Mouse (Mus musculus): ENCODE measurements around the gene Tac4. TPM values are rescaled to one million over a fixed set of nuclear protein-coding genes. Genes with fewer than 3 reads are reported as not detected.

Tac4 gene
- polyA plus RNA-seq (2015; fragmentation: Nextera tagmentation; extraction: Ambion mirVana) = not detected in 2 replicates

DNA sequence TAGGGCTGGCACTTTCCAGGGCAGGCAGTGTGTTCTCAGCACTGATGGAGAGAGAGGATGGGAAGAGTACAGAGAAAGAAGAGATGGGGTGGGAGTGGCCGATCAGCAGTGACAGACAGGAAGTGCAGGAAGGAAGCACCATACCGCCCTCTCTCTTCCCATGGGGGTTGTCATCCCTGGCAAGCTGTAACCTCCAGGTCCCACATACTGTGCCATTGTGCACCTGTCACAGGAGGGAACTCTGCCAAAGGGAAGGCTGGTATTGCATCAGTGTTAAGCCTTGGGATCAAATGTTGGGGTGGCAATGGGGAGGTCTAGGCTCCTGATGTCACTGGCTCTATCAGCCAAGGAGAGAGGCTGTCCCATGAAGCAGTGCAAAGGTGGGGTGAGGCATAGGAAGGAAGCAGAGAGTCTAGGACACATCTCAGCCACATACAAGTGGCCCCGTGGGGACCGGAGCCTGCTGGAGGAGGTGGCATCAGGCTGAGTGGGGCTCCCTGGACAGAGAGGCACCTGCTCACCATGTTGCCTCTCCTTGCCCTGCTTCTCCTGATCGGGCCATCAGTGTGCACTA is at the start of gene Tac4:
TSS of gene Tac4 (plus strand) at position 352 of the 574 bp plus-strand sequence.
- 75% methylated on average over 5 of the region's 5 CpGs for WGBS

DNA sequence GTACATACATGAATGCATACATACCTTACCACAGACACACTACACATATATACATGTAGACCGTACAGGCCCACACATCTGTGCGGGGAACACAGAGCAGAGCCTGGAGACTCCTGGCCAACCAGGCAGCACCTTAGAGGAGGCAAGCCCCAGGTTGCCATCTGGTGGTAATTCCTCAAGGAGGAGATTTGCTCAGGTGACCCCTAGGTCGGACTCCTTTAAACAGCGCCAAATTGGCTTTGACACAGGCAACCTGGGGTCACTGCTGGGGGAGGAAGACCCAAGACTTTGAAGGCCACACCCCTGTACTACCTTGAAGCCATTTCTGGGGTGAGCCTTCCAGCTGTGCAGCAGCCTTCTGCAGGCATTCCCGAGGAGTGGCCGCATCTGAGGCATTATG is 47.7 kb upstream of the Tac4 start:
- 0 out of 2 replicates have a peak, but pooled peaks cover 4% of the 10 kb centered on the region for H3K27me3 ChIP-seq (replicated peaks)
- no peak overlapping the region for H3K9ac ChIP-seq
- no peak overlapping the region for H3K4me3 ChIP-seq
- H3K9me3 ChIP-seq = no peaks in the 10 kb centered on the region
- H3K36me3 ChIP-seq (replicated peaks) = no peaks in the 10 kb centered on the region
- H3K27ac ChIP-seq = no peak overlapping the region
- H3K4me1 ChIP-seq = peaks cover 18% of the 10 kb centered on the region
- no peak for ATAC-seq (replicated peaks)
- 30% methylated on average over 6 of the region's 6 CpGs for WGBS
- no peak overlapping the region for H3K4me2 ChIP-seq

More for the DNA sequence above, at the start of gene Tac4:
- no peak within 1 kb of the TSS for H3K27ac ChIP-seq
- no peak for ATAC-seq (replicated peaks)
- H3K9ac ChIP-seq = no peak within 1 kb of the TSS
- no peaks in the 10 kb centered on the region for H3K9me3 ChIP-seq
- peaks cover 15% of the 10 kb centered on the region for H3K4me1 ChIP-seq
- H3K4me2 ChIP-seq = no peak within 1 kb of the TSS
- no peaks in the 10 kb centered on the region for H3K36me3 ChIP-seq (replicated peaks)
- H3K27me3 ChIP-seq (replicated peaks) = 0 out of 2 replicates have a peak, but pooled peaks cover 2% of the 10 kb centered on the region
- H3K4me3 ChIP-seq = no peak within 1 kb of the TSS

DNA sequence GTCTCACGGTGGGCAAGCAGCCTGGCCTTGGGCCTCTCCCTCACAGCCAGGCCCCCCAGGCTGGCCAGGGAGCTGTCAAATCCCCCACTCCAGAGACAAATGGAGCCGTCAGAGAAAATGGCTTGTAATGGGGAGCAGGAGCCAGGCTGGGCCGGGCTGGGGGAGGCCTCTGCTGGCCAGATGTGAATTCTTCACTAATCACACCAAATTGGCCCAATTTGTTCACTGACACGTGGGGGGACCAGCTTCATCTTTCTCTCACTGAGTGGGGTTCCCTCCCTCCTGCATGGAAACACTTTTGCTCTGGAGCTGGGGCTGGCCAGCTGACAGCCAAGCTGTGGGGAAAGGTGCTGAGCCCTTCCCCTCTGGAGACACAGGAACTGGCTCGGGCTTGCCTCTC is 47.0 kb upstream of the Tac4 start:
- Histone ChIP-seq H3K9me3 (no peaks in the 10 kb centered on the region), H3K4me1 (peaks cover 18% of the 10 kb centered on the region), H3K27ac (no peak overlapping the region), H3K9ac (no peak overlapping the region), H3K4me2 (no peak overlapping the region), H3K4me3 (no peak overlapping the region), H3K27me3 (replicated peaks) (0 out of 2 replicates have a peak, but pooled peaks cover 7% of the 10 kb centered on the region), H3K36me3 (replicated peaks) (no peaks in the 10 kb centered on the region)
- WGBS = 12% methylated on average over 5 of the region's 5 CpGs
- ATAC-seq (replicated peaks) = no peak

DNA sequence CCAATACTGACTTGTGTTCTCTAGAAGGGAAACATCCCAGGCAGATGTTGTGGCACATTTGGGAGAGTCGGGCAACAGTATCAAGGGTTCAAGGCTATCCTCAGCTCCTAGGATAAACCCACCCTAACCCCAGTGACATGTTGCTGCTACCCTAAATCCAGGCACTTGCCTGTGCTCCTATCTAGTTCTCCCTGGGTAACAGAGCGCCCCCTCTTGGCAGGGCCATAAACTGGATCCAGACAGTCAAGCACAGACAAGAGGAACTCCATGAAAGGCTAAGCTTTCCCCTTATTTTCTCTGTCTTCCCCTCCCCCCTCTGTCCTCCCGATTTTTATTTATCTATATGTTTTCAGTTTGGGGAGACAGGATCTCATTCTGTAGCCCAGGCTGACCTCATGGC is 45.1 kb upstream of the Tac4 start:
- Histone ChIP-seq H3K4me3 (no peak overlapping the region), H3K27ac (no peak overlapping the region), H3K36me3 (replicated peaks) (no peaks in the 10 kb centered on the region), H3K4me1 (peaks cover 7% of the 10 kb centered on the region), H3K4me2 (no peak overlapping the region), H3K9me3 (no peaks in the 10 kb centered on the region), H3K9ac (no peak overlapping the region), H3K27me3 (replicated peaks) (0 out of 2 replicates have a peak, but pooled peaks cover 9% of the 10 kb centered on the region)
- WGBS = 72% methylated on average over 3 of the region's 3 CpGs
- no peak for ATAC-seq (replicated peaks)

DNA sequence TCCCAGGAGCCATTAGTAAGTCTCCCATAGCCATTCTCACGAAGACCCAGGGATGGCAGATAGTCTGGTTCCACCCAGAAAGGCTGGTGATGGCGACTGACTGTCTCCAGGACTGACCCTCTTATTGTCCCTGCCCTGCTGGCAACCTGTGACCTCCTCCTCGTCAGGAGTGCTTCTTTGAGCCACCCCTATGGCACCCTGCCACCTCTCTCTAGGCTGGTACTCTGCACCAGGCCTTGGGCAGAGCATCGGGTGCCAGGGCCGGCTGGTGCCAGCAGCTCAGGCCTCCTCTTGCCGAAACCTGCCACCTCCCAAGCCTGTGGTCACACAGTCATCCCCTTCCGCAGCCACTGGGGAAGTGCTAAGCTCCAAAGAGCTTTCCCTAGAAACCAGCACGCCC is 42.2 kb upstream of the Tac4 start:
- no peak overlapping the region for H3K27ac ChIP-seq
- H3K4me3 ChIP-seq = no peak overlapping the region
- peaks cover 17% of the 10 kb centered on the region for H3K4me1 ChIP-seq
- H3K9me3 ChIP-seq = no peaks in the 10 kb centered on the region
- 57% methylated on average over 8 of the region's 8 CpGs for WGBS
- no peaks in the 10 kb centered on the region for H3K36me3 ChIP-seq (replicated peaks)
- H3K4me2 ChIP-seq = no peak overlapping the region
- H3K27me3 ChIP-seq (replicated peaks) = peaks cover 18% of the 10 kb centered on the region
- no peak overlapping the region for H3K9ac ChIP-seq
- no peak for ATAC-seq (replicated peaks)

DNA sequence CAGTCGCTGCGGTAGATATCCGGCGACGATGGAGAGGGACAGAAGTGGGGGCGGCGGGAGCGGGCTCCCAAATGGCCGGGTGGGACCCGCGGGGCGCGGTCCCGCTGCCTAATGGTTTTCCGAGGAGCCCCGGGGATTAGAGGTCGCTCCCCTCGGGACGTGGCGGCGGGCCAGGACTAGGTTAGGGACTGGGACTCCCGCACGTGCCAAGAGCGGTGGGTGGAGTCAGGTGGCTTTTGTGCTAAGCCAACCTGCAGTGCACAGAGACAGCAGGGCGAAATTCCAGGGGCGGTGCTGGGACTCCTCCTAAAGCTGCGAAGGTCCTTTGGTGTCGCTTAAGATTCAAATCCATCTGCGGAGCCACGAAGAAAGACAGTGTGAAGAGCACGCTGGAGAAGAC is 37.9 kb upstream of the Tac4 start:
- under 1% methylated on average over 31 of the region's 31 CpGs for WGBS
- Histone ChIP-seq H3K36me3 (replicated peaks) (no peaks in the 10 kb centered on the region), H3K4me3 (peak overlapping the region; percentile 38), H3K9ac (peak overlapping the region; percentile 27), H3K9me3 (no peaks in the 10 kb centered on the region), H3K4me1 (peaks cover 16% of the 10 kb centered on the region), H3K27me3 (replicated peaks) (peaks cover 36% of the 10 kb centered on the region), H3K27ac (no peak overlapping the region), H3K4me2 (peak overlapping the region; percentile 84)
- ATAC-seq (replicated peaks) = no peak; the same call in 1 of the 2 replicates

DNA sequence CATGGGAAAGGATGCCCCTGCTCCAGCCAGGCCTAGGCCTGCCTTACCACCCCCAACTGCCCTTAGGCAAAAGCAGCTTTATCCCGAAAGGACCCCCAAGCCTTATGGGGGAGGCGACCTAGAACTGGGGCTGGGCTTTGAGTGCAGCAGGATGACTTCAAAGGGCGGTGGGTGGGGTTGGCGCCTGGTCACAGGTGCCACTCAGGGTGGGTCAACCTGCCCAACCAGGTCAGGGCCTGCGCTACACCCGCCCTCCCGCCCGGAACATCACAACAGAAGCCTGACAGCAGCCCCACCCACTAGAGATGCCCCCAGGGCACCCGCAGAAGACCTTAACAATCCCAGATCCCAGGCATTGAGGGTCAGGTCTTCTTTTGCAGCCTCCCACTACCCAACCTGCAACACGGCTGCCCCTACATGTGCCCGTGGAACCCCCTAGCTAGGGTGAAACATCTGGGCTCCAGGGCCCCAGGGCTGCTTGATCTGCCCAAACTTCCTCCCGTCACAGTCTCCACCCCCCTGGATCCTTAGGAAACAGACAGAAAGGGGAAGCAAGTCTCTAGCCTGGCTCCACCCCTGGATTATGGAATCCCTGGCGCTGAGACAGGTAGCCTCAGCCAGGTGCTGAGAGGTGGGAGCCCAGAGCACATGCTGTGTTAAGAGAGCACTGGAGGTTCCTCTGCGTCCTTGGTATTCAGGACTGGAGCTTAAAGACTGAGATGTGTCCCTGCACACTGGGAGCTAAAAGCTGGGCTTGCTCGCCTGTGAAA is 37.0 kb upstream of the Tac4 start:
- 19% methylated on average over 15 of the region's 15 CpGs for WGBS
- H3K27me3 ChIP-seq (replicated peaks) = peaks cover 33% of the 10 kb centered on the region
- no peak for ATAC-seq (replicated peaks)

DNA sequence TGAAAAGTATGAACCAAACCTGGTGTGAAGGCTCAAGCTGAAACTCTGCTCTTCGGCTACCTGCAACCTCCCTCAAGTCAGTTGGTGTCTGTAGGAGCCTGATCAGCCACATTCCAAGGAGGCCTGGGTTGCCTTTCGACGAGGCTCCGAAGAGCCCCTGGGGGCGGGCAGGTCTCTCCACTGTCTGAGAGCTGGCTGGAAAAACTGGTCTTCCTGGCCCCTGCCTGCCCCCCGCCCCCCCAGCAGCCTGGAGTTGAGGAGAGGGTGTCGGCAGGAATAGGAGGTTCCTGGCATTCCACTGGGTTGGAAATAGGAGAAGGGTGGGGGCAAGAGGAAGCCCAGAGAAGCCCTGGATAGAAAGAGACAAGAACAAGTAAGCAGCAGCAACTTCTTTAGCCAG is 35.9 kb upstream of the Tac4 start:
- Histone ChIP-seq H3K36me3 (replicated peaks) (no peaks in the 10 kb centered on the region), H3K27ac (no peak overlapping the region), H3K27me3 (replicated peaks) (peaks cover 31% of the 10 kb centered on the region), H3K4me1 (peaks cover 16% of the 10 kb centered on the region), H3K4me2 (no peak overlapping the region), H3K9me3 (no peaks in the 10 kb centered on the region), H3K9ac (no peak overlapping the region), H3K4me3 (no peak overlapping the region)
- WGBS = 23% methylated on average over 7 of the region's 7 CpGs
- ATAC-seq (replicated peaks) = no peak

More for the DNA sequence above, 37.0 kb upstream of the Tac4 start:
- Histone ChIP-seq H3K9me3 (no peaks in the 10 kb centered on the region), H3K36me3 (replicated peaks) (no peaks in the 10 kb centered on the region), H3K4me3 (peak overlapping the region; percentile 38), H3K27ac (no peak overlapping the region), H3K4me2 (peak overlapping the region; percentile 84), H3K9ac (peak overlapping the region; percentile 27; the same call in 1 of the 2 replicates), H3K4me1 (peaks cover 16% of the 10 kb centered on the region)

DNA sequence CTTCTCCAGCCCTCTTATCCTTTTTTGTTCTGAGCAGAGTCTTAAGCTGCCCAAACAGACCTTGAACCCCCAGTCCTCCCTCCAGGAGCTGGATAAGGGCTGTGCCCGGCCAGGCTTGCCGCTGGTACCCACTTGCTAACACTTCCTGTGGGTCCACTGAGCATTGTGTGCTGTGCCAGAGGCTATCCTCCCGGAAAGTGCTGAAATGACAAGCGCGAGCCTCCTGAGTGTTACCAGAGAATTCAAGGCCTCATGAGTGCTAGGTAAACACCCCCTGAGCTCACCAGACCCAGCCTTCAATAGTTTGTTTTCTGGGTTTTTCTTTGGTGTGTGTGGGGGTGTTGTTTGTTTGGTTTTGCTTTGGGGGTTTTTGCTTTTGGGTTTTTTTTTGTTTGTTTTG is 33.9 kb upstream of the Tac4 start:
- Histone ChIP-seq H3K27ac (no peak overlapping the region), H3K27me3 (replicated peaks) (peaks cover 27% of the 10 kb centered on the region), H3K9me3 (no peaks in the 10 kb centered on the region), H3K4me1 (peaks cover 20% of the 10 kb centered on the region), H3K36me3 (replicated peaks) (no peaks in the 10 kb centered on the region), H3K4me3 (no peak overlapping the region), H3K4me2 (no peak overlapping the region), H3K9ac (no peak overlapping the region)
- 59% methylated on average over 5 of the region's 5 CpGs for WGBS
- ATAC-seq (replicated peaks) = no peak

DNA sequence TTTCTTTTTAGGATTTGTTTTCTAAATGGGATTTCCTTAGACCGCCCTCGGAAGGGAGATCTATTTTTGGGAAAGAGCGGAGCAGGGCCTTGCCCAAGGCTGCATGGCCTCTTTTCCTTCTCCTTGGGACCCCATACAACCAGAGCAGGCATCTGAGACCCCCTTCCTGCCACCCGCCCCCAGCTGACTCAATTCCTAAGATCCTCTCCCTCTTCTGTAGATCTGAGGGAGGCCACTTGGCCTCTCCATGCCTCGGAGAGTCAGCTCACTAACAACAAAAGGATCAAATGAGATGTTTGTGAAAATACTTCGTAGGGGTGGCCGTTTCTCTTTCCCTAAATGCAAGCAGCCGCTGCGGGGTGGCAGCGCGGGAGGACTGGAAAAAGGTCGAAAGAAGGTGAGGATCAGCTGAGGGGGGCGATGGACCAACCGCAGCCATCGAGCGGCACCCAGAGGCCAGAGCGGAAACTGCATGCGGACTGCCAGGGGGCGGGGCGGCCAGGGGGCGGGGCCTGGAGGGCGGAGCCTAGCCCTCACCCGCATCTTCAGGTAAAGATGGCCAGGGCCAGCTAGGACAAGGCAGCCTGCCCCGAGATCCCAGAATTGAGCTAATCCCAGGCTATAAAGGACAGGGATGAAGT is 29.5 kb upstream of the Tac4 start:
- 9% methylated on average over 23 of the region's 24 CpGs for WGBS
- Histone ChIP-seq H3K27me3 (replicated peaks) (no peaks in the 10 kb centered on the region; the same call in 1 of the 2 replicates), H3K9me3 (no peaks in the 10 kb centered on the region), H3K4me3 (0 out of 2 replicates have a peak overlapping the region, but pooled peaks have one; percentile 11), H3K27ac (no peak overlapping the region), H3K4me2 (peak overlapping the region; percentile 41), H3K9ac (no peak overlapping the region), H3K36me3 (replicated peaks) (no peaks in the 10 kb centered on the region), H3K4me1 (peaks cover 4% of the 10 kb centered on the region; the same call in 1 of the 2 replicates)
- peak; percentile 69 for ATAC-seq (replicated peaks)

DNA sequence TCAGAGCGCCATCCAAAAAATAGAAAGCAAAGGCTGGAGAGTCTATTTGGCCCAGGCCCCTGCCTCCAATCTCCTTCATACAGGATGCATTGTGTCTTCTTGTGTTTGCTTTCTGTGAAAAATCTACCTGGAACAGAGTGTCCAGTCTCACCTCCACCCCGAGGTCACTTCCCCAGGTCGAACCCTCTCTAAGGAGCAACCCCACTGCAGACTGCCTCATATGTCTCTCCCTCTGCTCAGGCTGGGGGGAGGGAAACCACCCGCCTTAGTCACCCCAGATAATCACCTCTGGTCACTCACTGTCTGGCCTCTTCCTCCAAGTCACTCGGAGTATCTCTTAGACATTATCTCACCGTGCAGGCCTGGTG is 29.0 kb upstream of the Tac4 start:
- Histone ChIP-seq H3K9me3 (no peaks in the 10 kb centered on the region), H3K4me2 (peak overlapping the region; percentile 41), H3K27ac (no peak overlapping the region), H3K4me3 (no peak overlapping the region), H3K27me3 (replicated peaks) (no peaks in the 10 kb centered on the region; the same call in 1 of the 2 replicates), H3K36me3 (replicated peaks) (no peaks in the 10 kb centered on the region), H3K4me1 (peaks cover 4% of the 10 kb centered on the region; the same call in 1 of the 2 replicates), H3K9ac (no peak overlapping the region)
- WGBS = 37% methylated on average over 6 of the region's 6 CpGs
- no peak for ATAC-seq (replicated peaks)

DNA sequence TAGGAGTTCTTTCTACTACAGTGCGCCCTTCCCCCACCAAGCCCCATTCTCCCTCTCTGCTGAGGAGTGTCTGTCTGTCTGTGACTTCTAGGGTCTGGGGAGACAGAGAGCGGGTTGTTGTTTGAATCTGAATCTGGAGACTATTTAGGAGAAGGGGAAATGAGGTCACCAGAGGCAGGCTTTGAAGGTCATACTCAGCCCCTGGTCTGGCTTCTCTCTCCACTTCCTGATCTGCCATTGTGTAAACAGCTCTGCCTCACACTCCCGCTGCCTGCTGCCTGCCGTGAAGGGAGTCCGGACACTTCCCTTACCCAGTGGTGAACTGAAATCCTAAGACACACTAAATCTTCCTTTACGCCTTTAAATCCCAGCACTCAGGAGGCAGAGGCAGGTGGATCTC is 22.9 kb upstream of the Tac4 start:
- ATAC-seq (replicated peaks) = no peak
- no peaks in the 10 kb centered on the region; the same call in 1 of the 2 replicates for H3K27me3 ChIP-seq (replicated peaks)
- no peak overlapping the region for H3K27ac ChIP-seq
- 76% methylated on average over 6 of the region's 6 CpGs for WGBS
- no peaks in the 10 kb centered on the region for H3K4me1 ChIP-seq
- H3K36me3 ChIP-seq (replicated peaks) = no peaks in the 10 kb centered on the region
- H3K9me3 ChIP-seq = no peaks in the 10 kb centered on the region
- H3K4me3 ChIP-seq = no peak overlapping the region
- H3K9ac ChIP-seq = no peak overlapping the region
- no peak overlapping the region for H3K4me2 ChIP-seq
